Mouse (Mus musculus) heart, adult 9 months (tissue): Measurements from ENCODE around the gene March1.

Experiments
- DNase-seq, 2 experiments: peaks; one replicate each; pipeline ENCODE4 v3.0.0; 2022; ENCODE audit warnings: low spot score in 2 of 2

The March1 gene

DNA sequence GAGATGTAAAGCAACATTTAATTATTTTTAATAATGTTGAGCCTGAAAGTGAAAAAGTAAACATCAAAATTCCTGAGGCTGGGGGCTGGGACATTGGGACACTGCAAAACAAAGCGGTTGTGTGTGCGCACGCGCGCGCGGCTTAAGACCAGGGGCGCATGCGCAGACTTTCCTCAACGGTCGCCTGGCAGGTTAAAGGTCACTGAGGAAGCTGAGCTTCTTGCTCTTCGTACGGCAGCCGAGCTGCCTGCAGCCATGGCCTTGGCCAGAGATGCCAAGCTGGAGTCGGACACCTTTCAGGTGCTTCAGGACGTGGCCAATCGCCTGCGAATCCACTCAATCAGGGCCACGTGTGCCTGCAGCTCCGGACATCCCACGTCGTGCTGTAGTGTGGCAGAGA is 893.8 kb downstream of the March1 start, which contains the start of gene Tktl2:
Gene Tktl2, plus strand, starts transcription at position 220 of the 400 bp plus-strand sequence.
- no peak for DNase-seq

DNA sequence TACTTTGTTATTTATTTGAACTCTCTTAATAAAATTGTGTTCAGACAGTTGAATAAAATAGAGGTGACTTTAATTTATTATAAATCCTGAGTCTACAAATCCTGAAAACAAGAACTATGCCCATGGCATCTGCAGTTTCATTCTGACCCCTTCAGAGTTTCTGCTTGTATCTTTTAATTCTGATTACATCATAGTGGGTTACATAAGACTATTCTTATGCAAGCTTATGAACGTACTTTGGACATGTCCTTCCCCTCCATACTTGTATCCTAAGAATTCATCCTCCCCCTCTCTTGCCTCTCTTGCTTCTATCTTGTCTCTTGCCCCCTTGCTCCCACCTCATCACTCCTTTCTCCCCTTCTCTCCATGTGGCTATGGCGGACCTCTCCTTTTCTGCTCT is 901.4 kb downstream of the March1 start:
- DNase-seq: no peak

DNA sequence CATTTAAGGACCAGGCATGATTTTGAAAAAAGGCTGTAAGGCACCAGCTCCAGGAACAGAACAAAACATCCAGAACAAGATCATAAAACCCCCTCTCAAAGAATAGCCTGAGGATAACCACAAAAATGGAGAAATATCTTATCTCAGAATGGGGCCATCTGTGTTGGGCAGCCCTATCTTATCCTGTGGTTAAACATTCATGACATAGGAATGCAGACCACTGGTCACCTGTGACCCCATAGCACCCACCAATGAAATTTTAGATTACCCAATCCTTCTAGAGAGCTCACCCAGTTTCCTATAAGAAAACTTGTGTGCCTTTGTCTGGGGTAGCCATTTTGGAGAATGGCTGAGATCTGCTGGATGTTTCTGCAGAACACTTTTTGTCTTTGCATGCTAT is 902.9 kb downstream of the March1 start:
- no peak for DNase-seq
